Mouse (Mus musculus): ENCODE data around the gene Igfbp6. TPM values are rescaled to one million over a fixed set of nuclear protein-coding genes. Genes with fewer than 3 reads are reported as not detected.

The Igfbp6 gene
- total RNA-seq, 2 experiments from 2014 or later = 34.3 to 87.7 TPM

DNA sequence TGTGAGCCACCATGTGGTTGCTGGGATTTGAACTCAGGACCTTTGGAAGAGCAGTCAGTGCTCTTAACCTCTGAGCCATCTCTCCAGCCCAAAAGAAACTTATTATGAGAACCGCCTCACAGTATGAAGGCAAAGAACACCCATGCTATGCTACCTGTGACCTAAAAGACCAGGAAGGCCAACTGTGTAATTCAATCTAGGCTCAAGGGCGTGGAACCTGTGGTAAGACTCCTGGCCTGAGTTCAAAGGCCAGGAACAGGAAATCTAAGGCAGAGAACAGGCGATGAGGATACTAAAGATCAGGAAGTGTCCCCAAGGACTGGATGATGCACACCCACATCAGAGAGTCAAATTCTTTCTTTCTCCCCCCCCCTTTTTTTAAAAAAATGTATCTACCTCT, 29.4 kb downstream of the Igfbp6 start:
- H3K27ac ChIP-seq = no peak overlapping the region
- intact Hi-C loops (cut with DNase I) = no loop called here
- no peak overlapping the region for H3K4me3 ChIP-seq
- no peak for DNase-seq
- TF ChIP-seq CTCF (IDR thresholded peaks at IDR 0.05) = no peak

DNA sequence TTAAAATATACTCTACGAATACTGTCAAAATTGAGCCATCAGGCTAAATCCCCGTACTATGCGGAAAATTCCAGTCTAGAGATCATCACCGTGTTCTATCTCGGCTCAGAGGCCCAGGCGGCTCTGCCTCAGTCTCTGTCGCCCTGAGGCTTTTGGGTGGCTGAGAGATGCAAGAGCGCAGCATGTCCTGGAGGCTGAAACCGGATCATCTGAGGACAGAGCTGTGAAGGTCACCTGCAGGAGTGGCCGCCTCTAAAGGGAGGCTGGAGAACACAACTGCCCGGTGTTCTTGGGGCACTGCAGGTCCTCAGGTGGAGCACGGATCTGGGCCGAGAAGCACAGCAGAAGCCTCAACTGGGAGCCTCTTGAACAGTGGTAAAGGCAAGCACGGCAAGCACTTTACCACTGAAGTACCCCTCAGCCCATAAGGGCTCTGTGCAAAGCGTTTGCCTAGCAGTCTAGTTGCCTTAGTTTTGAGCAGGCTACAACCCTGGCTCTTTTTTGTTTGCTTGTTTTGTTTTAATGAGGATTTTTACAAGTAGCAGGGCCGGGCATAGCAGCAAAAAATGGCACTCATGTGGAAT, 31.7 kb downstream of the Igfbp6 start:
- Histone ChIP-seq H3K4me3 (no peak overlapping the region), H3K27ac (no peak overlapping the region)
- no peak for TF ChIP-seq CTCF (IDR thresholded peaks at IDR 0.05)
- no peak for DNase-seq
- intact Hi-C loops (cut with DNase I) = no loop called here

DNA sequence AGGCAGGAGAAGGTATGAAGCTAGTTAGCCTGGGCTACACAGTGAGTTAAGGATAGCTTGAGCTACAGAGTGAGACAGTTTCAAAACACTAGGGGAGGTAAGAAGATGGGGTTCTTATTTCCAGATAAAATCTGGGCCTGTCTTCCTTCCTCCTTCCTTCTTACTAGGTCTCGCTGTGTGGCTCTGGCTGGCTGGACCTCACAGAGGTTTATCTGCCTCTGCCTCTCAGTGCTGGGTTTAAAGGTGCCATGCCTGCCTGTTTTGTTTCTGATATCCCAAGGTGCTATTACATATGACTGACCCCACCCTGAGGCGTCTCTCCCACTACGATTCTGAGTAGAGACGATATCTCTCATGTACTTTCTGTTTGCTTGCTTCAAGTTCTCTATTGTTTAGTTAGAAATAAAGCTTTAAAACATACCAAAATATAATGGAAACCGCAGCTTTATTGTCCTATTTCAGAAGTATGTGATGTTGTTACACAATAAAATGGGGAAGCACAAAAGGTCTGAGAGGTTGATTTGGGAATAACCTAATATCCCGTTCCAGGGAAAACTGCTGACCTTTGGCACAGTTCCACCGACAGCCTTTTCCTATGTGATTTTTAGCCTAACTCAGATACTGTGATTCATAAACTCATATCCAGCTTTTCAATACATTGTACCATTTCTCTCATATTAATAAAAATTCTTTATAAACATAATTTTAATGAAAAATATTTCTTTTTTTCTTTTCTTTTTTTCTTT, 32.6 kb downstream of the Igfbp6 start:
- DNase-seq = no peak
- Histone ChIP-seq H3K27ac (peak overlapping the region; percentile 24; the same call in 1 of the 2 replicates), H3K4me3 (no peak overlapping the region)
- intact Hi-C loops (cut with DNase I) = no loop called here
- no peak for TF ChIP-seq CTCF (IDR thresholded peaks at IDR 0.05)

DNA sequence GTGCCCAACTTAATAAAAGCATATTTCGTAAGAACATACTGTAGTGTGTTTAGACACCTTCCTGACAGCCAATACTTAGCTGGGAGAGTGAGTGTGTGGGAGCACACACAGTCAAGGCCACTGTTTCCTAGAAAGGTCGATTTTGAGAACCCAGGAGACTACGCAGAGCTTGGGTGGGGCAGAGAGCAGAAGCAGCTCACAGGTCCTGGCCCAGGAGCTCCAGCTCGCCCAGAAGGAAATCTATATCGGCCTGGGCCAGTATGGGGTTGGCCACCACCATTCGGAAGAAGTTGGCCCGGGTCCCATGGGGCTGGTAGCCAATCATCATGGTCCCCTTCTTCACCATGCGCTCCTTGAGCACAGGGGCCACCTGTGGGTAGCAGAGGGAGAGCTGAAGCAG, 33.3 kb downstream of the Igfbp6 start:
- TF ChIP-seq CTCF (IDR thresholded peaks at IDR 0.05) = no peak

DNA sequence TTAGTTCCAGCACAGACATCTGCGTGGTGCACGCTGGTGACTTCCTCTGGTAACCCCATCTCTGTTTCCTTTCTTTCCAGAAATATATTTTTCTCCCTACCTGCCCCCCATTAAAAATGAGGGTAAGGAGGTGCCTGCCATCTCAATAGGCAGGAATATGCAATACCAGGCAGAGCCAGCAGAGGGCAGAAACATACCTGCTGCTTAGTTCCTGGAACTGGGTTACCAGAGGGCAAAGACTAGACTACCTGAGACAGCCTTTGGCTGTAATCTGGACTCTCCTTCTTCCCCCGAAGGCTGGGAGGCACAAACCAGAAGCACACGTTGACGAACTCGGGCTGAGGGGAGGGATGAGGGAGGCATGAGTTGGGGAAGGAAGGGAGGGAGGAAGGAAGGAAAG, 34.1 kb downstream of the Igfbp6 start:
- H3K4me3 ChIP-seq = no peak overlapping the region
- intact Hi-C loops (cut with DNase I) = loop anchor here (1.0 kb wide), 1 partner anchor 46 kb away; no protein-coding TSS in a partner anchor
- TF ChIP-seq CTCF (IDR thresholded peaks at IDR 0.05) = no peak; the same call in 1 of the 2 replicates
- H3K27ac ChIP-seq = no peak overlapping the region
- DNase-seq = peak; percentile 85

More for the DNA sequence above, 33.3 kb downstream of the Igfbp6 start:
- no peak overlapping the region for H3K4me3 ChIP-seq
- 0 out of 2 replicates have a peak overlapping the region, but pooled peaks have one; percentile 4 for H3K27ac ChIP-seq
- intact Hi-C loops (cut with DNase I) = no loop called here
- DNase-seq = no peak

DNA sequence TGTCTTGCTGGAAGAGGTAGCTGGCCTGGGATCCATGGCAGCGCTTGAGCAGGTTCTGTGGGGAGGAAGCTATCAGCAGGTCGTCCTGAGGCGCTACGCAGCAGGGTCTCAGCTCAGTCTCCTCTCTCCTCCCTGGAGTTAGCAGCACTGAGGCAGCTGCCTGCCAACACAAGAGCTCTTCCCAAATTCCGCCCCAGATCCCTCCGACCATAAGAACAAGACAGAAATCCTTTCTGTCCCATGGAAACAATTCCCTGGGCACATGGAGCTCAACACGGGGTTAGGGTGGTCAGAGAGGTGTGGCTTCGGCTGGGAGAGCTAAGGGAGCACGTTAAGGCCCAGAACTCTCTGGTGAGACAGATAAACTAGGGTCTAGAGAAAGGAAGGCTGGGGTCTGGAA, 34.9 kb downstream of the Igfbp6 start:
- intact Hi-C loops (cut with DNase I) = no loop called here
- TF ChIP-seq CTCF (IDR thresholded peaks at IDR 0.05) = no peak
- no peak for DNase-seq
- no peak overlapping the region for H3K4me3 ChIP-seq
- H3K27ac ChIP-seq = no peak overlapping the region

DNA sequence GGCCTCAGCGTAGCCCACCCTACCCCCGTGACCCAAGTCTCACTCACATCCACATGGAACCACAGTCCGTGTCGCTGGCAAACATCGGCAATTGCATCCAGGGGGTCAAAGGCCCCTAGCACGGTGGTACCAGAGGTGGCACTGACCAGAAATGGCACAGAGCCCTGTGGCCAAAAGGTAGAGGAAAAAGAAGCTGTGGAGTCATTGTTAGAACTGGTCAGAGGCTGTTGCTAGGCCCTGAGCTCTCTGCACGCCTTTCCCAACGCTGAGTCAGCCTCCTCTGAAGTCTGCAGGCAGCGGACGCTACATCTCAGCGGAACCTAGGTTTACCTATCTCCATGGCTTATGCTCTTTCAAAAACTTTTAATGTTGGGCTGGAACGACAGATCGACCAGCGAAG, 35.8 kb downstream of the Igfbp6 start:
- Histone ChIP-seq H3K27ac (no peak overlapping the region), H3K4me3 (no peak overlapping the region)
- no peak for TF ChIP-seq CTCF (IDR thresholded peaks at IDR 0.05)
- no peak for DNase-seq
- intact Hi-C loops (cut with DNase I) = no loop called here

DNA sequence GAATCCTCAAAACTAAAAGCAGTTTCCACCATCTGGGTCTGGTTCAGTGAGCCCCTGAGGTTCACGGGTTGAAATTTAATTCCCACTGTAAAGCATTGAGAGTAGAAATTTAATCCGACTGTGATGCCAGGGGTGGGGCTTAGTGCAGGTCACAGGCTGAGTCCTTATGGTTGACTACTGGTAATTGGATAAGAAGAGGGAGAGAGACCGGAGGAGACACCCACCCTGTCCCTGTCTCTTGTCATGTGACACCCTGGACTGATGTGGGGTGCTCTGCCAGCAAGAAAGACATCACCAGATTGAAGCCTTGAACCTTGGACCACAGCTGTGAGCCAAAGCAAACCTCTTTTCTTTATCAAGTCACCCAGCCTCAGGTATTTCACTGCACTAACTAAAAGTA, 38.9 kb downstream of the Igfbp6 start:
- no peak for DNase-seq
- Histone ChIP-seq H3K4me3 (no peak overlapping the region), H3K27ac (no peak overlapping the region)
- TF ChIP-seq CTCF (IDR thresholded peaks at IDR 0.05) = no peak
- intact Hi-C loops (cut with DNase I) = no loop called here

DNA sequence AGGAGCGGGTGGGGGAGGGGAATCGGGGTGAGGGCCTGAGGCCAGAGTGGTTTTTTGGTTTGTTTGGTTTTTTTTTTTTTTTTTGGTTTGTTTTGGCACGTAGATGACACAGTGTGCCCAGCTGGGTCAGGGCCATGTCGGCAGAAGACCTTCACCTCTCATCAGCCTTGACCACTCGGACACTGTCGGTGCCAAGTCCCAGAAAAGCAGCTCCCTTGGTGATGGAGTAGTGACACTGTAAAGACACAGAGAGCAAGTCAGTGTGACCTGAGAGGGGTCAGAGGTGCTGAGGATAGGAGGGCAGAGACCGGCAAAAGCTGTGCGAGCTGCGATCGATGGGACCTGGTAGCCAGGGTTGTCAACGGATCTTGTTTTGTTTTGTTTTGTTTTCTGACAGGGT, 42.1 kb downstream of the Igfbp6 start:
- Histone ChIP-seq H3K4me3 (no peak overlapping the region), H3K27ac (no peak overlapping the region)
- no peak for DNase-seq
- TF ChIP-seq CTCF (IDR thresholded peaks at IDR 0.05) = no peak
- intact Hi-C loops (cut with DNase I) = no loop called here

DNA sequence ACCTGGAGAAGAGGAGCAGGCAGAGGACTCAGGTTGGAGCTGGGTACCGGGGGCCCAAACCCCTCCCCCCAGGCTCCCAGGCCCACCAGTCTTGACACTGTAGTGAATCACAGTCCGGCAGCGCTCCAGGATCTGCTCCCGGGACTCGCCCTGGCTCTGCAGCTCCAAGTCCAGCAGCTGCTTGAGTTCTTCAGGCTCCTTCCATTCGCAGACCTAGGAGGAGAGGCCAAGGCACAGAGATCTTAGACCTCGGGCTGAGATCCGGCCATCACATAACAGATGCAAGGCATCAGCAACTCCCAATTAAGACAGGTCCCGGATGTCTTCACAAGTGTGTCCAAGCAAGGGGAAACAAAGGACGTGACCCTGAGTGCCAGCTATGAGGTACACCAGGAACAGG, 43.9 kb downstream of the Igfbp6 start:
- no peak for TF ChIP-seq CTCF (IDR thresholded peaks at IDR 0.05)
- DNase-seq = peak; percentile 68
- intact Hi-C loops (cut with DNase I) = no loop called here
- Histone ChIP-seq H3K27ac (no peak overlapping the region), H3K4me3 (no peak overlapping the region)

DNA sequence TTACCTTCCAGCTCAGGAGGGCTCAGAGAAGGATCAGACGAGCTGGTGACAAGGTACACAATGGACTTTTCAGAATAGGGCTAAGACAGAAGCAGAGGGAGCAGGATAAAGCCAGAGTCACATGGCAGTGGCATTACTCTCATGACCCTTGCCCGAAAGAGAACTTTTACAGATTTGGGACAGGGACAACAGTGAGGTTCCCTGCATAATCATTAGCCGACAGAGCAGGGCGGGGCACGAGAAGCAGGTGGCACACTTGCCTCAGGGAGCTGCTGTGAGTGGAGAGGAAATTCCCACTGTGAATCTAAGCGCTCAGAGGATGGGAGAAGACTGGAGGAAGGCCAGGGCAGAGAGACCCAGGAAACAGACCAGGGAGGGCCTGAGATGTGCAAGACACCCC, 44.7 kb downstream of the Igfbp6 start:
- Histone ChIP-seq H3K27ac (no peak overlapping the region), H3K4me3 (no peak overlapping the region)
- DNase-seq = no peak
- intact Hi-C loops (cut with DNase I) = no loop called here
- TF ChIP-seq CTCF (IDR thresholded peaks at IDR 0.05) = no peak

DNA sequence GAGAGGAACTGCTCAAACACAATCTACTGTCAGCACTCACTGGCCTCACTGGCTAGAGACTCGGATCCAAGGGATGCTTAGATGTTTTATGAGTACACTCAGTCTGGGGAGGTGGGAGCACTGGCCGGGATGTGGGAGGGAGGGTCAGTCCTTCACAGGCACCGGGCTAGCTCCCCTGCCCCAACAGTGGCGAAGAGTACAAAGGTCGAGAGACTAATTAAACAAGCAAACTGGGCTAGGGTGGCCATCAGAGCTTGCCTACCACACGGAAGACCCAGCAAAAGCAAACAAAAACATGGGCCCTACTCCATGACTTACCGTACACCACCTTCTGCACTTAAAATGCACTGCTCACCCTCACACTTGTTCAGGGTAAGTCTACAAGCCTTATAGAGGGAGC, 47.5 kb downstream of the Igfbp6 start:
- H3K4me3 ChIP-seq = no peak overlapping the region
- intact Hi-C loops (cut with DNase I) = no loop called here
- DNase-seq = no peak
- no peak overlapping the region for H3K27ac ChIP-seq
- TF ChIP-seq CTCF (IDR thresholded peaks at IDR 0.05) = no peak

DNA sequence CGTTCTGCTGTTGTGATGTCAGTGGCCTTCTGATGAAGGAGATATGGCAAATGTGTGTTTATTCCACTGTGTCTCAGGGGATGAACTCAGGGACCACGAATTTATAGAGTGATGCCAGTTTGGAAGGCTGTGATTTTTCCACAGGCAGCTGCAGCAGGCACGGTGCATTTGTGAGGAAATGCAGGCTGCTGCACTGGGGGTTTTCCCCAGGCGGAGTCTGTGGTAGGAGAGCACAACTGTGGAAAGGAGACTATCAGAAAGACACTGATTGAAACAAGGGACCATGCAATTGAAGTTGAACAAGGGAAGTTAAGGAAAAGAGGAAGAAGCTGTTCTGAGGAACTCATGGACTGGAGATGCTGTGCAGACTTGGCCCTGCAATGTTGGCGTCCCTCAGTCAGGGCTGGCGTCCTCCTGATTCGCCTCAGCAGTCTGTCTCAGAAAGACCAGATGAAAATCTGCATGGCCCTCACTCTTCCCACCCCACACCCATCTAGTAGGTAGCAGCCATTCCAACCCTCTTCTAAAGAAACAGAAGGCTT, 48.2 kb downstream of the Igfbp6 start:
- Histone ChIP-seq H3K27ac (peak overlapping the region; percentile 20; the same call in 1 of the 2 replicates), H3K4me3 (no peak overlapping the region)
- TF ChIP-seq CTCF (IDR thresholded peaks at IDR 0.05) = no peak
- intact Hi-C loops (cut with DNase I) = no loop called here
- no peak for DNase-seq
